Mouse (Mus musculus): Measurements from ENCODE around the gene Exoc8.

Exoc8 gene

DNA sequence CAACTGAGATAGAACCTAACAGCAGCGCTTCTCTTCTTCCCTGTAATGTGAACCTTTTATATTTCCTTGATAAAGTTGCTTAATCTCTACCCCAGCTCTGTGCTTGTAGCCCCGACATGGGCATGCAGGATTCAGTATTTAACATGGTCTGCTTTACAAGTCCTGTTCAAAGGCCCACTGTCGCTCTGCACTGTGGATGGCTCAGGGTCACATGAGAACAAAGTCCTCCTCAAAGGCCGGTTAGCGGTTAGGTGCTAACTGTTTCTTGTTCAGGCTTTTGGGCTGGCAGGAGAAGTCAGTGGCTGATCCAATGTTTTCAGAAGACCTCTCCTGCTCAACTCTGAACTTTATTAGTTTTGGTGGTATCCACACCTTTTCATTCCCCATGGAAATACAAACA, 51.9 kb downstream of the Exoc8 start:
- no peak for DNase-seq (ENCODE audit: low spot score)

GRCm38 (mm10) chr8:124845131-124845530, 52.4 kb downstream of the Exoc8 start:
- DNase-seq (ENCODE audit: low spot score) = no peak
